12 mouse cellular contexts compared by ENCODE assay signal in the genomic region with DNA sequence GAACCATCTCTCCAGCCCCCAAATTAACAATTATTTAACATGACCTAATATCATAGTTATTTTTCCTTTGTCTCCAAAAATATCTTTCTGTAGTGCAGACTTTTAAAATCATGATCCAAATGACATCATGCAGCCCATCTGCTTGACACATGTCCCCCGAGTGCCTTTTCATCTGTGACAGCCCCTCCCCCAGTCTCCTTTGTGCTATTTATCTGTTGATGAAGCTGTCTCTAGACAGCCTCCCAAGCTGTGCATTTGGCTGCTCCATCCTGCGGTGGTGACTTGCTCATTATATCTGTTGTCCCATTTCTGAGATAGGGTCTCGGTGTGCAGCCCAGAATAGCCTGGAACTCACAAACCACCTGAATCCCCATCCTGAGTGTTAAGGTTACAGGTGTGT. TPM values are rescaled to one million over a fixed set of nuclear protein-coding genes. Genes with fewer than 3 reads are reported as not detected.
DNase-seq lines count a peak whose midpoint lies in the region; ATAC-seq lines count a peak whose summit lies in the region.
"Had no signal": no experiment of that assay in that cellular context is flagged by ENCODE, and none has a peak within 500 bp of the region (broad histone marks: within the 10 kb centered on the region; RNA-seq: fewer than 3 reads in every experiment).

No protein-coding gene starts in this region.

- H3K36me3 ChIP-seq in neural tube, embryonic 11.5 days (ENCODE audit: control insufficient read depth, insufficient read depth, low read length): no peaks in the 10 kb centered on the region

- WGBS in neural tube, embryonic 11.5 days: 53% methylated on average over 3 of the region's 3 CpGs

- H3K4me1 ChIP-seq in neural tube, embryonic 11.5 days (ENCODE audit: control insufficient read depth, insufficient read depth, low read length): 0 out of 2 replicates have a peak, but pooled peaks cover 6% of the 10 kb centered on the region

- no peak overlapping the region for H3K9ac ChIP-seq in neural tube, embryonic 11.5 days (ENCODE audit: low read length)
- H3K9ac ChIP-seq: liver, postnatal 0 days had no signal

- H3K27me3 ChIP-seq in neural tube, embryonic 11.5 days (ENCODE audit: control insufficient read depth, insufficient read depth, low read length): no peaks in the 10 kb centered on the region

- no peak overlapping the region for H3K4me2 ChIP-seq in neural tube, embryonic 11.5 days (ENCODE audit: low read depth)

- ATAC-seq in neural tube, embryonic 11.5 days (ENCODE audit: insufficient read depth, low FRiP score, low TSS enrichment): no peak

- no peak overlapping the region for H3K4me3 ChIP-seq in neural tube, embryonic 11.5 days (ENCODE audit: low read depth, low read length)

- H3K27ac ChIP-seq in neural tube, embryonic 11.5 days (ENCODE audit: low read depth, low read length): 0 out of 2 replicates have a peak overlapping the region, but pooled peaks have one; percentile 64
- H3K27ac ChIP-seq: kidney, postnatal 0 days had no signal

- DNase-seq in cerebellum, postnatal 10 days: peak; percentile 80 to 83
- DNase-seq in cerebellum, postnatal 36 days: no peak
- peak; percentile 49 for DNase-seq in neural tube, embryonic 11.5 days (ENCODE audit: low spot score)
- no peak for DNase-seq in neural tube, embryonic 10.5 days (ENCODE audit: extremely low spot score, low spot score)
- peak; percentile 67 to 72 for DNase-seq in layer of hippocampus, postnatal 10 days (ENCODE audit: low spot score in 2 of 2)
- no peak for DNase-seq in frontal cortex, postnatal 14 days (ENCODE audit: low spot score in 2 of 2)
- no peak for DNase-seq in ovary, postnatal 14 days (ENCODE audit: low spot score)
- DNase-seq in kidney, postnatal 36 days: no peak
- DNase-seq: cerebellum, adult 9-10 months; gastrocnemius, postnatal 14 days; liver, postnatal 0 days had no signal

- H3K9me3 ChIP-seq in neural tube, embryonic 11.5 days (ENCODE audit: control insufficient read depth, low read length): no peaks in the 10 kb centered on the region

RNA-seq across cellular contexts. Expression of a gene that starts 16.1 kb away (rescaled TPM):
- polyA plus RNA-seq in neural tube, embryonic 11.5 days (2014; fragmentation: Nextera tagmentation; extraction: Ambion mirVana): 25.8 and 31.4 TPM in 2 replicates
- 1 to 10 TPM; 4.8 to 6.2 TPM for total RNA-seq in layer of hippocampus, postnatal 10 days (2021)

RNA-seq across cellular contexts. Expression of a gene that starts 33.8 kb away (rescaled TPM):
- polyA plus RNA-seq in neural tube, embryonic 11.5 days (2014; fragmentation: Nextera tagmentation; extraction: Ambion mirVana): 687 and 719 TPM in 2 replicates
- 100 to 1,000 TPM; 314 to 330 TPM for total RNA-seq in layer of hippocampus, postnatal 10 days (2021)

Comparison
In these comparisons a context has a peak if more than half of its experiments do, and no peak if none do; other contexts are left out.
1. DNase-seq: peak in cerebellum, postnatal 10 days (2 of 2), neural tube, embryonic 11.5 days (single experiment) and layer of hippocampus, postnatal 10 days (2 of 2); none in cerebellum, postnatal 36 days (0 of 2), neural tube, embryonic 10.5 days (single experiment), frontal cortex, postnatal 14 days (0 of 2), ovary, postnatal 14 days (single experiment) and kidney, postnatal 36 days (0 of 2).